Mouse (Mus musculus): ENCODE results near the gene Phf2.
"Not testable (repeated sequence)": the region's sequence is repeated elsewhere in the genome, so short reads cannot be mapped to it uniquely, and the experiment has no call there.

Phf2 gene

DNA sequence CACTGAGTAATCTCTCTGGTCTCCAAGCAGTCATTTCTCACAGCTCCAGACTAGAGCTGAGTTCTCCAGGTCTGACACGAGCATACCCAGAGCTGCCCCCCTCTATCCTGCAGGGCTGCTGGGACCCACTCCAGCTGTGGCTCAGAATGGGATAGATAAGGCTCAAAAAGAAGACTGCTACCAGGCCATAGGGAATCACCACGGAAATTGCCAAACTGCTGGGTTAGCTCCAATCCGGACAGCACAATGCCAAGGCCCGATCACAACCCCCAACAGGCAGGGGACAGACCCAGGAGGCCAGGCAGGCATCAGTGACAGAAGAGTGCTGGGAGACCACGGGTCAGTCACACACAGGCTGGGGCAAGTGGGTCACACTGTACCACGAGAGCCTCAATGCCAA lies 12.9 kb downstream of the Phf2 start:
- no peak for DNase-seq (ENCODE audit: low read depth, low spot score)

DNA sequence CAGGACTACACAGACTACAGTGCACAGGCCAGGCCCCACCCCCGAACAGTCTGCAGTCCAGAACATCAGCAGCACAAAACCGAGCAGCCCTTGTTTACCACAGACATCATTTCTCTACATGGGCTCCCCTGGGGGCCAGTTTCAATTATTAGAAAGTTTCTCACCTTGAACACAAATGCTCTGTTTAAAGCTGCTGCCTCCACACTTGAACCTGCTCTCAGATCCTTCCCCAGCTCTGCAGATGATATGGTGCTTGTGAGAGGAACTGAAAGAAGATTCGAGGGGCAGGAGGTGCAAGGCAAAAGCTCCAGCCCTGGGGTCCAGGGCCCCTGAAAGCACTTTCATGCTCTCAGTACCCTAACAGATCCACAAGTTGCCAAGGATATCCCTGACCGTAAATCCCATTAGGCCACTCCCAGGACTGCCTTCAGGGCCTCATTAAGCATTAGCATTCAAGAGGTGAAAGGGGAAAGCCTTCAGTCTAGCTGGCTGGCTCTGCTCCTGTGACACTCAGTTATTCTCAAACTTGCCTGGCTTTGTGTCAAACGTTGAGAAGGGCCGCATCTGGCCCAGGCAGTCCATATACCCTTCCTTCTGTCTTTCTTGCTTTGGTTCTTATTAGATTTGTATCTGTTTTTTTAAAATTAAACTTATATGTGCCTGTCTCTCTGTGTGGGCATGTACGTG lies 13.5 kb downstream of the Phf2 start:
- no peak for DNase-seq (ENCODE audit: low read depth, low spot score)

DNA sequence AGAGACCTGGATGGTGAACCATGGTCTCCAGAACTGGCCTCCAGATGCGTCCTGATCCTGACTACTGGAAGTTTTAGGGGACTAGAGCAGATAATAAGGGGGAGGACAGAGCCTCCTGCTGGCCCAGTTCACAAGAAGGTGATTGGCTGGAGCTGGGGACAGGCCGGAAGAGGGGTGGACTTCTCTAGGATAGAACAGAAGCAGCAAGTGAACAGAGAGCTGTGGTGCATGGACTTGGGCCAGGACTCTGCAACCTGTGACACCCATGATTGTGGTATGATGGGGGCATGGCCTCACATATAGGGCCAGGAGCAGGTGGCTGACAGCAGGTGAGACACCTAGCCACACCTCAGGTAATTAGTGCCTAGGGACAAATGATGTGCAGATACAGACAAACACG lies 17.0 kb downstream of the Phf2 start:
- no peak for DNase-seq (ENCODE audit: low read depth, low spot score)

DNA sequence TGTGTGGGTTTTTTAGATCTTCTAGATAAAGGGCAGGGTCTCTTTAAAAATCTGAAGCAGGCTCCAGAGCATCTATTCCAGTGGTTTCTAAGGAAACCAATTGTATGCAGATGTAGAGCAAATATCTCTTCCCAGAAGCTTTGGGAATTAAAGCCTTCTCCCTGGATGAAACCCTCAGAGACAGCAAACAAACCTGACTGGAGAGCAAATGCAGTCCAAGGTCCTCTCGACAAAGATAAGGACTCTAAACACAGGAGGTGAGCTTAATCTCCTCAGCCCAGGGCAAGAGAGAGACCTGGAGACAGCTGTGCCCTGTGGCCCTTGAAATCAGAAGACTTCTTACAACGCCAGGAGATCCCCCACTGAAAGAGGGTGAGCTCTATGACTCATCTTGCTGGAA lies 17.4 kb downstream of the Phf2 start:
- DNase-seq (ENCODE audit: low read depth, low spot score) = no peak

DNA sequence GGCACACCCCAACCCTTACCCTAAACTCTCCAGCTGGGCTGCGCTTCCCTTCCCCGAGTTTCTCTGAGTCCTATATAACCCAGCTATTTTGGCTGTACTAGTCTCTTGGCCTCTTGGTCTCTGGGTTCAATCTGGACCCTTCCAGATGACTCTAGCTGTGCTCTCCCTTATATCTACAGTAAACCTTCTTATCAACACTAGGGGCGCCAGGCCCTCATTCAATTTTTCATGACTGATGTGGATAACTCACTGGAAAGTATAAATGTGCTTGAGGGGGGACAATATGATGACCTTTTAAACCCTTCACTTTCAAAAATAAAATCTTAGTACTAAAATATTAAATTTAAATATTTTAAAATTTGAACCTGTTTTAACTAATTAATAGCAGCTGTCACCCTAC lies 18.1 kb downstream of the Phf2 start:
- DNase-seq (ENCODE audit: low read depth, low spot score) = no peak

DNA sequence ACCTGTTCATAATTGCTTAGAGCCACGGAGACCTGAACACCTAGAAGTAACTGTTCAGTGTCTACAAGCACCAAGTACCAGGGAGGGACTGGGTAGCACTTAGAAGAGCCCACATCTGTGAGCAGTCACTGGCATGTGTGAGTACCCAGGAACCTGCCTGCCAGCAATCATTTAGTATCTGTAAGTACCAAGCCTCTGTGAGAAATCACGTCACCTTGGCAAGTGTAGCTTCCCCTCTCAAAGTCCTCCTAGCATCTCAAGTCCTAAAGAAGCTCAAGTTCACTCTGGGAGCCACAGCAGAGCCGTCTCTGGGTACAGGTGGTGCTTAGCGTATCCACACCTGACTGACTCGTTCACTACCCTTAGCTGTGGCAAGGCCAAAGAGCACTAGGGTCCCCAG lies 19.2 kb downstream of the Phf2 start:
- DNase-seq (ENCODE audit: low read depth, low spot score) = no peak

DNA sequence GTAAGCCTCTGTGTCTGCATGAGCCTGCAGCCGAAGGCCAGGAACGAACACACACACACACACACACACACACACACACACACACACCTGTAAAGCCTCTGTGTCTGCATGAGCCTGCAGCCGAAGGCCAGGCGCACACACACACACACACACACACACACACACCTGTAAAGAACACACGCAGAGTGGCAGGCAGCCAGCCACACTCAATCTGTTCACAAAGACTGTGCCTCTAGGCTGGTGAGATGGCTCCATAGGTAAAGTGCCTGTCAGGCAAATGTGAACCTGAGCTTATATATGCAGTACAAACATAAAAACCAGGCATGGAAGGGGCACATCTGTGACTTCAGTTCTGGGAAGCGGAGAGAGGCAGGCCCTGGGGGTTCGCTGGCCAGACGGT lies 20.1 kb downstream of the Phf2 start:
- no peak for DNase-seq (ENCODE audit: low read depth, low spot score)

DNA sequence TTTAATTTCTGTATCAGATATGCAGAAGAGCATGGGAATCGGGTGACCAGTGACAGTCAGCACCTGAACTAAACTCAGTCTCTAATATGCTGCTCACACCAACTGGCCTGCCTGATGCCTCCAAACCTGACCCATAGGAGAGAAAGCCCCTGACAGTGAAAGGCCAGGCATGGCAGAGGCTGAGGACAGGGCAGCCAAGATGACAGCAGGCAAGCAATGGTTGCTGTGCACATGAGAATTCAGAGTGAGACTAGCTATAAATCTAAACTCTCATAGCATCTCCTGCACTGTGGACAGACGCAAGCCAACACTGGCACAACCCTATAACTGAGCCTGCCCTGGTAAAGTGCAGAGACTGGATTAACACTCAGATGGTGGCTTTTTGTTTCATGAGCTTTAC lies 20.6 kb downstream of the Phf2 start:
- no peak for DNase-seq (ENCODE audit: low read depth, low spot score)

DNA sequence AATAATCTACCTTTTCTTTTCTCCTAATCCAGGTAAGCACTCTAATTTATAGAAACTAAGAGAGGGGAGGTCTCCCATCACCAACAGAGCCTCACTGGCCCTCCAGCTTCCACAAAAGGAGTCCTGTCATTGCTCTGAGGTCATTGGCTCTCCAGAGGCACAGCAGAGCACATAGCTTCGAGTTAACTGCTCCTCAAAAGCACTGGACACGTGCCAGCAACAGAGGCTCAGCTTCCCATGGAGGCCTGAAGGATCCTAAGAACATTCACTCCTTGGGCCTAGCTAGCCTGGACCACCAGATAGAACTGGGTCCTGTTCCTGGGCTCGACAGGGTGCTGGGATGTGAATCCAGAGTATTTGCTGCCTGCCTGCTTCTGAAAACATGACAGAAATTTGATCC lies 21.8 kb downstream of the Phf2 start:
- DNase-seq (ENCODE audit: low read depth, low spot score) = no peak

DNA sequence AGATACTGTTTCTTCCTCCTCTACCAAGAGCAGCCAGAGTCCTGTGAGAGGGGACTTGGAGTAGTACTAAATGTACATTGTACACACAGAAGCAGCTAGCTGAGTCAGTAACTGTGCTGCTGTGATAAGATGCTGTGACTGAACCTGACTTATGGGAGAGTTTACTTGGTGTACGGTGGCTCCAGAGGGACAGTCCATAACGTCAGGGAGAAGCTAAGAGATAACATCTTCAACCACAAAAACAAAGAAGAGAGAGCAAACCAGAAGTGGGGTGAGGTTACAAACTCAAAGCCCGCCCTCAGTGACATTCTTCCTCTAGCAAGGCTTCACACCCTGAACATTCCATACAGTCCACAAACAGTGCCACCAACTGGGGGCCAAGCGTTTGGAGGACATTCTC lies 25.6 kb downstream of the Phf2 start:
- DNase-seq (ENCODE audit: low read depth, low spot score) = no peak

DNA sequence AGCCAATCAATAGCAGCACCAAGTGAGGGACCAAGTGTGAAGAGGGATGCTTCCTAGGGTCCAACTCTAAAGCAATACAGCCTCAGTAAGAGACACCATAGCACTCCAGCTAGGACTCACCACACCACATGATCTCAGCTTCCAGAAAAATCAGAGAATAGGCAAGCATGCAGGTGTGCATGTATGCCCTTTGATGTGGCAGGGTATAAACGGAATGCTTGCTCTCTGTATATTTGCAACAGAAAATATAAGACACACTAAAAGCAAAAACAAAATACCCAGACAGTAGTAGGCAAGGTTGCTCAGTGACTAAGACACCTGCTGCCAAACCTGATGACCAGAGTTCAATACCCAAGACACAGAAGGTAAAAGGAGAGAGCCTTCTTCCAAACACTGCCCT lies 27.4 kb downstream of the Phf2 start:
- DNase-seq (ENCODE audit: low read depth, low spot score) = no peak

DNA sequence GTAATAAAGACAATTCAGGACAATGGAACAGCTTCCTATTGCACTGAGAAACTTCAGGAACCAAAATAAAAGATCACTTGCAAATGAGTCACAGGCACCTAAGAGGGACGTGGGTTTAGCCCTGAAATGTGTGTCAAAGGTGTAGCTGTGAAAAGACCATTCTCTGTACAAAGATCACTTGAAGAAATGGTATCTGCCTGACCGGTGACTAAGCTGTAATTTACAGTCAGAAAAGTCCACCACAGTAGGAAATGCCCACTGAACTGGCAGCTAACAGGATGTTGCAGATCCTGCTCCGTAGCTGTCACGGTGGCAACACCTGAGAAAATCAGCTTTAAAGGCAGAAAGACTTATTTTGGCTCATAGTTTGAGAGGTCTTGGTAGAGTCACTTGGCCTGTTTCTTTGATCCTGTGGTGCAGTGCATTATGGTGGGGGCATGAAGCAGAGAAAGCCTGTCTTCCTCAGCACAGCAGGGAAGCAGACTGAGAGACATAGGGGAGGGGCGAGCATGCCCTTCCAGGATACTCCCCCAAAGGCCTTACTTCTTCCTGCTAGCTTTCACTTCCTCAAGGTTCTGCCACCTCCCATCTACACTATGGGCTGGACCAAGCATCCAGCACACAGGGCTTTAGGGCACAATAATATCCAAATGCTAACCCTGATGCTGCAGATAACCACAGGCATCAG lies 28.9 kb downstream of the Phf2 start:
- DNase-seq (ENCODE audit: low read depth, low spot score) = no peak

DNA sequence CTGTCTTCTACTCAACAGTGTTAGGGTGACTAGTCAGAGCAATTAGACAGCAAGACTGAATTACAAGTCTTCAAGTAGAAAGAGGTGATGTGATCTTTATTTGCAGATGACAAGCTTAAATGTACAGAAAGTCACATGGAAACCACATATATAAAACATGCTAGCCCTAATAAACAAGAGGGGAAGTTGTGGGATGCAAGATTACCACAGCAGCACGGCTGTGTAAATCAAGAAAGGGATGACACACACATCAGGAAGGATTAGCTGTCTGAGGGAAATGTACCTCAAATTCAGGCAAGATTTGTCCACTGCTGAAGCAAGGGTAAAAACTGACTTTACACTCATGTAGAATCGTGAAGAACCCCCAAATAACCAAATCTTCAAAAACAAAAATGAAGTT lies 32.6 kb downstream of the Phf2 start:
- DNase-seq (ENCODE audit: low read depth, low spot score) = no peak

DNA sequence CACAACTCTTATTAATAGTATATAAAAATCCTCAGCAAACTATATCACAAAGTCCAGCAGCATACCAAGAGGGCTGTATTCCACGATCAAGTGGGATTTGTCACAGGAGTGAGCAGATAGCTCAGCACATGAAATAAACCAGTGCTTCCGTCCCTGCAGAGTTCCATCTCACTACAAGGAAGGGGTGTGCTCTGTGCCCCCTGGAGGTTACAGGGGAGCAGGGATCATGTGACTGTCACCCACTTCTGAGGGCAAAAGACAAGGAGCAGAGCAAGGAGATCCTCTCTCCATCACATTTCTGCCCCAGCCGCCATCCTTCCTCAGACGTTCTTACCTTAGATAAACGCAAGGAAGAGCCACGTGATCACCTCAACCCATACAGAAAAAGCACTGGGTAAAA lies 33.4 kb downstream of the Phf2 start:
- DNase-seq (ENCODE audit: low read depth, low spot score) = no peak

DNA sequence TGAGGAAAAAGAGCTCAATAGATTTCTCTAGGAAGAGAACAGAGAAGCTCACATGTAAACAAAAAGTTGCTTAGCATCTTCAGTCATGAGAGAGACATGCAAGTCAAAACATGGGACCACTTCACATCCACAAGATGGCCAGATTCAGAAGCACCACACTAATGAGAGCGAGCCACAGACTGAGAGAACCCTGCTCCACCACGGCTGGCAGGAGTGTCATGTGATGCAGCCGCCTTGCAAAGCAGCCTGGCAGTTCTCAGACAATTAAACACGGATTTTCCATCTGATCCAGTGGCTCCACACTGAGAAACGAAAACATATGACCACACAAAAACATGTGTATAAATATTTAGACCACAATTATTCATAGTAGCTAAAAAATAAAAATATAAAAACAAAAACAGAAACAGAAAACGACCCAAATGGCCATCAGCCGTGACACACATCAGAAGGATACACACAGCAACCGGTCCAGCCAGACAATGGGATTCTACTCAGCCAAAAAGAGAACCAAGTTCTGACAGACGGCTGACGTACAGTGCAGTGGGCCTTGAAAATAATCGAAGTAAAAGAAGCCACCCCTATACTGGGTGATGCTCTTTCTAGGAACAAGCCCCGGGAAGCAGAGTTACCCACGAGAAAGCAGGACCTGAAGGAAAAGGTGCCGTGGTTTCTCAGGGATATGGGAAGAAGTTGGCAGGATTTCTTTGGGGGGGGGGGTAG lies 40.2 kb downstream of the Phf2 start:
- DNase-seq (ENCODE audit: low read depth, low spot score) = no peak

DNA sequence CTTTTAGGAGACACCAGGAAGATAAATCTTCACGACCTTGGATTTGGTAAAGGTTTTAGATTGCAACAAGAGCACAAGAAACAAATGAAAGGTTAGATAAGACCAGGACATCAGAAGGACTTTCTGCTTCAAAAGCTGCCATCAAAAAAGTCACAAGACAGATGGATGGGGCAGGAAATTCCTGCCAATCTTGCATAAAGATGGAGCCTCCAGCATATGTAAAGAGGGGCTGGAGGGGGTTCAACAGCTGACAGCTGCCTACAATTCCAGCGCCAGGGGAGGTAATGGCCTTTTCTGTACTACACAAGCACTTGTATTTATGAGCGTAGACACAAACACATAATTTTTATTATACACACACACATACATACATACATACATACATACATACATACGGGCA lies 41.1 kb downstream of the Phf2 start:
- no peak for DNase-seq (ENCODE audit: low read depth, low spot score)

DNA sequence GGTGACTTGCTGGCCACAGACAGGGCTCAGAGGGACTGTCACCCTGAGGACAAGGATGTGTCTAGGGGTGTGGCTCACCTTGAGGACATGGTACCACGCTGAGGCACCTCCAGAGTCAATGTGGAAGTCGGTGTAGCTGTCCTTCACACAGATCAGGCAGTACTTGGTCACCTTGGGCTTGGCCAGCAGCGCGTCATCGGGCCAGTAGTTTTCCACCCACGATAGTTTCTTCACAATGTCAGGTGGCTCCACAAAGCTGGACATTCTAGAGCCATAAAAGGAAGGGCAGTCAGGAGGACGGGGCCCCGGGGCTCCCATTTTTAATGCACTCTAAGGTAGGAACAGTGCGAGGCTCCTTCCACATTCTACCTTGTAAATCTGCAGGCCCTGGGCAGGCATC lies 48.0 kb downstream of the Phf2 start:
- DNase-seq (ENCODE audit: low read depth, low spot score) = no peak

DNA sequence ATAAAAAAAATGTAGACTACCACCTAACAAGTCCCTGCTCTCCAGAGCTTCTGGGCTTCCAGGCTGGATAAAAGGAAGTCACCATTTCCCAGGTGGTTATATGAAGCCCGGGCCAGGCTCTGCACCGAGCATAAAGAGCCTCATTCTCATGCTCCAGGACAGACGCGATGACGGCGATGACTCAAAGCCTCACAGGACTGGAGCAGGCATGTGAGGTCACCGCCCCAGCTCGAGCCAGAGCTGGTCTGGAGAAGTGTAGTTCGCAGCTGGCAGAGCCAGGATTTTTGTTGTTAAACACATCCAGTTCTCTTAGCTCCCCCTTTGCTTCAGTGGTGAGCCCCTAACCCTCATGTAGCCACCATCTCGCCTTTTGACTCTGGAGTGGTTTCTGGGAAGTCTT lies 48.6 kb downstream of the Phf2 start:
- DNase-seq (ENCODE audit: low read depth, low spot score) = no peak

DNA sequence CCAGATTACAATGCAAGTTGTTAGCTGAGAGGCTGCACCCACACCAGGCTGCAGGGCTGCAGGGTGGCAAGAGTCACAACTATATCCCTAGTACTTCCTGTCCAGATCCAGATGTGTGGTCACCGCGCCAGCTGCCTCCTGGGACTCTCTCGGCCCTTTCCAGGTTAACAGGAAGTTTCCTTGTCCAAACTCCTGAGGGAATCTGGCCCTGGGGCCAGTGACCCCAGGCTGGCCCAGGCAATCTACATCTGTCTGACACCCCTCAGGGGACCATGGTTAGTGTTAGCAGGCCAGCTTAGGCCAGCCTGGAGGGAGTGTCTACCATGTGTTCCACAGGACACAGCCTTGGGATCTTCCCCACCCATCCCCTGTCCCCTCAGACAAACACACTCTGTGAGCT lies 51.8 kb downstream of the Phf2 start:
- DNase-seq (ENCODE audit: low read depth, low spot score) = no peak

DNA sequence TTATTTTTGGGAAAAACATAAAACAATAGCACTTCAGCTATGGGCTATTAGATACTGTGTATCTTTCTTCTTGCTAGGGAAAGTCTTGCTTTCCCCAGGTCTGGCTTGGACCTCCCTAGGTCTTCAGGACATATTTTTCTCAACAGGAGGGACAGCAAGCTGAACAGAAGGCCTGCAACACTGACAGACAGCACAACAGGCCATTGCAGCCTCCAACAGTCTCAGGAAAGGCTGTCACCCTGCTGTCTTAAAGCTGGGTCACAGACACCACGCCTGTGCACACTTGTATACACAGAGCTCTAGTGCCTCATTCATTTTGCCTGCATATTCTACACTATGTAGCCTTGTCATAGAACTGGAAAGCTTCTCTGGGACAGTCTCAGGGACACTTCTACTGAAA lies 56.5 kb downstream of the Phf2 start:
- no peak for DNase-seq (ENCODE audit: low read depth, low spot score)

DNA sequence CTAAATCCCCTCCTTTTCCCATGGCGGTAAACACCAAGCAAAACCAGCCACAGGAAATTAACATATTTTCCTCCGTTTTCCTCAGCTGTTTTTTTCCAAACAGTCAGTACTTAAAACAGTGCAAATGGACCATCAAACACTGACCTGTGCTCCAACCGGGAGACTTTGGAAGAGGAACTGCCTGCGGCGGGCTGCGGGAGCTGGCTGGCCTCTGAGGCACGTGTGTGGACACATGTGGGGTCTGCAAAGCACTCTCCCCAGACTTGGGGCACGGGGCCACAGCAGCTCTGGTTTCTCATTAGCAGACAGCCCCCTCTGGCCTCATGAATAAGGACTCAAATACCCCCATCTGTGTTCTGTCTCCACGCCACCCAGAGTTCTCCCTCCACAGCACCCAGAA lies 59.9 kb downstream of the Phf2 start:
- DNase-seq (ENCODE audit: low read depth, low spot score) = no peak

DNA sequence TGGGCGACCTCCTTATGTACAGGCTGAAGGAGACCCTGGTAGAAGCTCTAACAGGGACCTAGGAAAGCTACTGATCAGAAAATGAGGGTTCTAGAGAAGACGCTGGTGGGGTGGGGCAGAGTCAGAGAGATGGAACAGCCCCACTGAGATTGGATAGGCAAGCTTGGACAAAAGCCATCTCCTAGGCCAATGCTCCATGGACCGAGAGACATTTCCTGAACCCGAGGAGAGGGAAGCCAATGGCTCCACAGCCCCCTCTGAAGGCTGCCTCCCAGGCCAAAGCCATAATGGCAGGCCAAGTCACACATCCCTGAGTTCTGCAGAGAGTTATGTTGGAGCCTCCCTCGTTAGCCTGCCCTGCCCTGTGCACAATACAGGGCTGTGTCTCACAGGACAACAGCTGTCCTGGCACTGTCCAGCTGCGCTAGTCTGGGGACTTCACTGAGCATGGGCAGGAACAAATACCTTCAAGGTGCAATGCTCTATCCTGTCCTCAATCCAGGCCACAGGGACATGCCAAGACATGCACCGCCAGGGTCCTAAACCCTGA lies 60.6 kb downstream of the Phf2 start:
- no peak for DNase-seq (ENCODE audit: low read depth, low spot score)

DNA sequence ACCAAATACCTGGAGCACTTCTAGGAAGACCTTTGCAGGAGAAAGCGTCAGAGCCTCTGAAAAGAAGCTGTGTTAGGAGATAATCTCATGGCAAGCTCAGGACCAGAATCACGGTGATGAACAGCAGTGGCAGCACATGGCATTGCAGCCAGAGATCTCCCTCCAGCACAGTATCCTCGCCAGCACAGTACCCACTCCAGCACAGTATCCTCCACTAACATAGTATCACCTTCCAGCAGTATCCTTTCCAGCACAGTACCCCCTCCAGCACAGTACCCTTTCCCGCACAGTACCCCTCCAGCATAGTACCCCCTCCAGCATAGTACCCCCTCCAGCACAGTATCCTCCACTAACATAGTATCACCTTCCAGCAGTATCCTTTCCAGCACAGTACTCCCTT lies 61.3 kb downstream of the Phf2 start:
- DNase-seq (ENCODE audit: low read depth, low spot score) = not testable (repeated sequence)

Measured in embryo, embryonic 11.5 days (tissue).